Mouse (Mus musculus): ENCODE measurements around the gene Ch25h.

Gene Ch25h

GRCm38 (mm10) chr19:34471703-34472102 lies 3.3 kb downstream of the Ch25h start:
- DNase-seq (ENCODE audit: low read depth in 1 of 2, low spot score in 2 of 2): no peak

- no peak for DNase-seq (ENCODE audit: low read depth in 1 of 2, low spot score in 2 of 2)
Measured at GRCm38 (mm10) chr19:34468794-34469193, 6.2 kb downstream of the Ch25h start.

GRCm38 (mm10) chr19:34468216-34468615 lies 6.7 kb downstream of the Ch25h start:
- no peak for DNase-seq (ENCODE audit: low read depth in 1 of 2, low spot score in 2 of 2)

- no peak for DNase-seq (ENCODE audit: low read depth in 1 of 2, low spot score in 2 of 2)
Measured at GRCm38 (mm10) chr19:34464453-34464852, 10.5 kb downstream of the Ch25h start.

- no peak for DNase-seq (ENCODE audit: low read depth in 1 of 2, low spot score in 2 of 2)
Measured at GRCm38 (mm10) chr19:34461451-34462019, 13.4 kb downstream of the Ch25h start.

GRCm38 (mm10) chr19:34450784-34451370 lies 24.1 kb downstream of the Ch25h start:
- no peak for DNase-seq (ENCODE audit: low read depth in 1 of 2, low spot score in 2 of 2)

GRCm38 (mm10) chr19:34448851-34449250 lies 26.1 kb downstream of the Ch25h start:
- no peak for DNase-seq (ENCODE audit: low read depth in 1 of 2, low spot score in 2 of 2)

GRCm38 (mm10) chr19:34445410-34446012 lies 29.5 kb downstream of the Ch25h start:
- DNase-seq (ENCODE audit: low read depth in 1 of 2, low spot score in 2 of 2): no peak

- DNase-seq (ENCODE audit: low read depth in 1 of 2, low spot score in 2 of 2): no peak
Measured at GRCm38 (mm10) chr19:34444785-34445184, 30.2 kb downstream of the Ch25h start.

- DNase-seq (ENCODE audit: low read depth in 1 of 2, low spot score in 2 of 2): peak; percentile 37 to 50
Measured at GRCm38 (mm10) chr19:34441979-34442378, 33.0 kb downstream of the Ch25h start.

- DNase-seq (ENCODE audit: low read depth in 1 of 2, low spot score in 2 of 2): no peak
Measured at GRCm38 (mm10) chr19:34435197-34435611, 39.8 kb downstream of the Ch25h start.

GRCm38 (mm10) chr19:34431314-34431713 lies 43.6 kb downstream of the Ch25h start:
- DNase-seq (ENCODE audit: low read depth in 1 of 2, low spot score in 2 of 2): no peak

- no peak for DNase-seq (ENCODE audit: low read depth in 1 of 2, low spot score in 2 of 2)
Measured at GRCm38 (mm10) chr19:34423783-34424335, 51.1 kb downstream of the Ch25h start.
